Mouse (Mus musculus): Measurements from ENCODE around the gene 6430571L13Rik. TPM values are rescaled to one million over a fixed set of nuclear protein-coding genes. Genes with fewer than 3 reads are reported as not detected.
A peak's percentile ranks its signal among the peaks of the same experiment; 100 is the strongest.

The 6430571L13Rik gene
- polyA plus RNA-seq, 1 experiment = 1.2 TPM

DNA sequence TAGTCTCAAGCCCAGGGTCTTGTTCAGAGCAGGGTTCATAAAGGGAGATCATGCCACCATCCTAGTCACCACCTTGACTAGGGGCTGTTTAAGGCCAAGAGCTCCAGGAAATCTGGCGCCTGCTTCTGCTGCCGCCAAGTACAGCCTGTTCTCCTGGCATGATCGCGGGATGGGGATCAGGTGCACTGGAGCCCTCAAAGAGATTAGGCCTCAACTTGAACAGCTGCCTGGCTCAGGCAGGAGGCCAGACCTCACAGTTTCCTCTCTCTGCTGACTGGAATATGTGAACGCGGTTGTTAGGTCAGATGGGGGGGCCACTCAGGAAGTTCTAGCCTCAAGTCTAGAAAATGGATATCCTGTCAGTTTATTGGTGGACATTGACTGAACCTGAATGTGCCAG, 16.8 kb upstream of the 6430571L13Rik start:
- DNase-seq = peak; percentile 20
- H3K27ac ChIP-seq (ENCODE audit: control insufficient read depth, insufficient read depth, low read length) = no peak overlapping the region
- no peaks in the 10 kb centered on the region for H3K27me3 ChIP-seq (ENCODE audit: control insufficient read depth, insufficient read depth, low read length)
- H3K36me3 ChIP-seq (ENCODE audit: control insufficient read depth, insufficient read depth, low read length) = no peaks in the 10 kb centered on the region
- H3K4me3 ChIP-seq (ENCODE audit: control insufficient read depth, insufficient read depth, low read length) = no peak overlapping the region
- 4% methylated on average over 6 of the region's 6 CpGs for WGBS
- peaks cover 19% of the 10 kb centered on the region for H3K4me1 ChIP-seq (replicated peaks; ENCODE audit: control insufficient read depth, insufficient read depth, low read length)
- no peak for TF ChIP-seq CTCF (IDR thresholded peaks at IDR 0.05; ENCODE audit: borderline replicate concordance, control insufficient read depth, extremely low read depth, insufficient read depth, low read length, poor library complexity)
- TF ChIP-seq POLR2A (IDR thresholded peaks at IDR 0.05; ENCODE audit: control insufficient read depth, extremely low read depth, insufficient read depth, low read length, poor library complexity) = no peak

DNA sequence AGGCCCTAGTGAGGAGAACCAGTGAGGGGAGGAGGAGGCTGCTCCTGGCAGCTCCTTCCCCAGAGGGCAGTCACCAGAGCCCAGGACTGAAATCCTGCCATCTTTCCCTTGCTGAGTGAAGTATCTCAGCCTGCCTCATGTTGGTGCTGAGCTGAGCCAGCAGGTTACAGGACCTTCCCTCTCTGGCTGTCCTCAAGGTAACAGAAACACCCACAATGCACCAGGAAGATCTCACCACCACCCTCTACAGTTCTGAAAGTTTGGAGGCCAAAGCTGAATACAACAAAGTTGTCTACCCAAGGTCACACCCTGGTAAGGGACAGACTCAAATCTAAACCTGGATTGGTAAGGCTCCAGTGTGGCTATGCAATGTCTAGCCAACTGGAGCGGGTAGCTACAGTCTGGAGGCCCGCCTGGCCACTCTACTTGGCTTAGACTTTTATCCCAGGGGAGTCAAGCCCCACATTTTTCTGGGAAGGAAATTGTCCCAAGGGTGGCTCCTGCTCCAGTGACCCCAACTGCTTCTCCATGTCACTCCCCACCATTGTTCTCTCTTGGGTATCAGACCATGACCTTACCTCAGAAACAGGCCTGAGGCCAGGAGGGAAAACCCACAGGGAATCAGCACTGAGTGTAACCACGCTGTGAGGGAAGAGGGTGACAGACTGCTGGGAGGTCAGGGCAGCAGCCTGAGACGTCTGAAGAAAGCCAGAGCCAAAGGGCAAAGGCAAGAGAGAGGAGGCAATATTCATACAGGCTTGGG, 15.4 kb upstream of the 6430571L13Rik start:
- no peak for DNase-seq
- H3K36me3 ChIP-seq (ENCODE audit: control insufficient read depth, insufficient read depth, low read length) = no peaks in the 10 kb centered on the region

DNA sequence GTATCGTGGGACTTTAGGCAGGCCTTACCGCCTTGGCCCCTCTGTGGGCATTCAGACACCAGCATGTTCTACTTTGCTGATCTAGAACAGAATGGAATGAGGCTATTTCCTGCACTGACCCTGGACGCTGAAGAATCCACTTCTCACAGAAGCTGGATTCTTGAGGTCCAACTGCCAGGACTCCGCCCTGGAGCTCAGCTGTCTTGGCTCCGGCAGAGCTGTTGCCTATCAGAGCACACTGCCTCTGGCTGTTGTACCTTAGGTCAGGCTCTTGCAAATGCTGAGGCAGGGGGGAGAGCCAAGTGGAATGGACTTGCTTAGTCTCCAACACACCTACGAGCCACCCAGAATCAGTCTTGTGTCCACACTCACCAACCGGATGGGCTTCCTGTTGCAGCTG, 14.5 kb upstream of the 6430571L13Rik start:
- no peak overlapping the region for H3K27ac ChIP-seq (ENCODE audit: control insufficient read depth, insufficient read depth, low read length)
- H3K36me3 ChIP-seq (ENCODE audit: control insufficient read depth, insufficient read depth, low read length) = no peaks in the 10 kb centered on the region
- no peak overlapping the region for H3K4me3 ChIP-seq (ENCODE audit: control insufficient read depth, insufficient read depth, low read length)
- H3K4me1 ChIP-seq (replicated peaks; ENCODE audit: control insufficient read depth, insufficient read depth, low read length) = peaks cover 19% of the 10 kb centered on the region
- WGBS = 87% methylated on average over 7 of the region's 7 CpGs
- TF ChIP-seq CTCF (IDR thresholded peaks at IDR 0.05; ENCODE audit: borderline replicate concordance, control insufficient read depth, extremely low read depth, insufficient read depth, low read length, poor library complexity) (no peak), POLR2A (IDR thresholded peaks at IDR 0.05; ENCODE audit: control insufficient read depth, extremely low read depth, insufficient read depth, low read length, poor library complexity) (no peak)
- DNase-seq = no peak
- no peaks in the 10 kb centered on the region for H3K27me3 ChIP-seq (ENCODE audit: control insufficient read depth, insufficient read depth, low read length)

More for the DNA sequence above, 15.4 kb upstream of the 6430571L13Rik start:
- Histone ChIP-seq H3K27me3 (ENCODE audit: control insufficient read depth, insufficient read depth, low read length) (no peaks in the 10 kb centered on the region), H3K27ac (ENCODE audit: control insufficient read depth, insufficient read depth, low read length) (no peak overlapping the region), H3K4me3 (ENCODE audit: control insufficient read depth, insufficient read depth, low read length) (no peak overlapping the region), H3K4me1 (replicated peaks; ENCODE audit: control insufficient read depth, insufficient read depth, low read length) (peaks cover 19% of the 10 kb centered on the region)
- TF ChIP-seq CTCF (IDR thresholded peaks at IDR 0.05; ENCODE audit: borderline replicate concordance, control insufficient read depth, extremely low read depth, insufficient read depth, low read length, poor library complexity) = no peak
- TF ChIP-seq POLR2A (IDR thresholded peaks at IDR 0.05; ENCODE audit: control insufficient read depth, extremely low read depth, insufficient read depth, low read length, poor library complexity) = no peak
- WGBS = 75% methylated on average over 4 of the region's 4 CpGs

DNA sequence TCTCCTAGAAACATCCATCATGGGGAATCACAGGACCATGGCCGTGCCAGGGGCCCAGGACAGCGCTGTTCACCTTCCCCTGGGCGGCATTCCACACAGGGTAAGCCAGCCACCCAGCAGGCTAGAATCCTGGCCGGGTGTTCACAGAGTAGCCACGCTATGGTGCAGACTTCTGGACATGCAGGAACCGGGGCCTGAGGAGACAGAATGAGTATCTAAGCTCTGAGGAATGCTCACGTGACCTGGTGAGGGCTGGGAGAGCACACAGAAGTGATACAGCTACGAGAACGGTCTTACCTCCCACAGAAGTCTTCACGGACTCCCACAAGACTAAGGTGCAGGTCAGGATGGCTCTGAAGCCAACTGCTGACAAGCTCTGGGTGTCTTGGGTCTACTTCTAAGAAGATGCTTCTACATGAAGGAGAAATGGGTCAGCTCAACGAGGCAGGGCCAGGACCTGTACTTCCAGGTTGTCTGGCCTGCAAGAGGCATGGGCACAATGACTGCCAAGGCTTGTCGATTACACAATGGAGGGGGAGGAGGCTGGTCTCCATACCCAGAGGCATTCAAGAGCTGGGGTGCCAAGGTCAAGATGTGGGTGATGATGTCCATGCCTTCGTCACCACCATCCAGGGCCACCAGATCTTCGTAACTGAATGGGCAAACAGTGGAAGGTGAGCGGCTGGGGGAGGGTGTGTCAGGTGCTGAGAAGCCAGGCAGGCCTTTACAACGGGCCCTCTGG, 12.4 kb upstream of the 6430571L13Rik start:
- peaks cover 23% of the 10 kb centered on the region for H3K4me1 ChIP-seq (replicated peaks; ENCODE audit: control insufficient read depth, insufficient read depth, low read length)
- no peak for DNase-seq
- TF ChIP-seq POLR2A (IDR thresholded peaks at IDR 0.05; ENCODE audit: control insufficient read depth, extremely low read depth, insufficient read depth, low read length, poor library complexity) = no peak
- no peak for TF ChIP-seq CTCF (IDR thresholded peaks at IDR 0.05; ENCODE audit: borderline replicate concordance, control insufficient read depth, extremely low read depth, insufficient read depth, low read length, poor library complexity)
- H3K27ac ChIP-seq (ENCODE audit: control insufficient read depth, insufficient read depth, low read length) = no peak overlapping the region
- H3K36me3 ChIP-seq (ENCODE audit: control insufficient read depth, insufficient read depth, low read length) = no peaks in the 10 kb centered on the region
- H3K27me3 ChIP-seq (ENCODE audit: control insufficient read depth, insufficient read depth, low read length) = no peaks in the 10 kb centered on the region
- WGBS = 94% methylated on average over 16 of the region's 16 CpGs
- no peak overlapping the region for H3K4me3 ChIP-seq (ENCODE audit: control insufficient read depth, insufficient read depth, low read length)

DNA sequence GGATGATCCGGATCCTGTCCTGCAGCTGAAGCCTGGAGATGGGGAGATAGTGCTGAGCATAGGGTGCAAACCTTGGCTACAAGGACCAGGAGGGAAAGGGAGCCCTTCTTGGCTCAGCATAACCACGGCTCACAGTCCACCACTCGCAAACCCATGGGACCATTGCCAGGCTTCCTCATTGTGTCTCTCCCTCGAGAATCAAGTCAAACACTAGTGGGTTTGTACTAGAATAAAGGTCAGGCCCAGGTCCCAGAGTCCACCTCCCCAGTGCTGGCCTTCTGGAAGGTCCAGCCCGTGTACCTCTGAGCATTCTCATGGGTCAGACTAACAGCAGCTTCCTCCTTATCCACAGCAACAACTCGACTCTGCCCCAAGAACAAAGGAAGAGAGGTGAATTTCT, 9.6 kb upstream of the 6430571L13Rik start:
- WGBS = 78% methylated on average over 6 of the region's 6 CpGs
- Histone ChIP-seq H3K36me3 (ENCODE audit: control insufficient read depth, insufficient read depth, low read length) (no peaks in the 10 kb centered on the region), H3K4me3 (ENCODE audit: control insufficient read depth, insufficient read depth, low read length) (no peak overlapping the region), H3K27me3 (ENCODE audit: control insufficient read depth, insufficient read depth, low read length) (no peaks in the 10 kb centered on the region), H3K27ac (ENCODE audit: control insufficient read depth, insufficient read depth, low read length) (no peak overlapping the region), H3K4me1 (replicated peaks; ENCODE audit: control insufficient read depth, insufficient read depth, low read length) (peaks cover 28% of the 10 kb centered on the region)
- no peak for DNase-seq
- no peak for TF ChIP-seq CTCF (IDR thresholded peaks at IDR 0.05; ENCODE audit: borderline replicate concordance, control insufficient read depth, extremely low read depth, insufficient read depth, low read length, poor library complexity)
- no peak for TF ChIP-seq POLR2A (IDR thresholded peaks at IDR 0.05; ENCODE audit: control insufficient read depth, extremely low read depth, insufficient read depth, low read length, poor library complexity)

DNA sequence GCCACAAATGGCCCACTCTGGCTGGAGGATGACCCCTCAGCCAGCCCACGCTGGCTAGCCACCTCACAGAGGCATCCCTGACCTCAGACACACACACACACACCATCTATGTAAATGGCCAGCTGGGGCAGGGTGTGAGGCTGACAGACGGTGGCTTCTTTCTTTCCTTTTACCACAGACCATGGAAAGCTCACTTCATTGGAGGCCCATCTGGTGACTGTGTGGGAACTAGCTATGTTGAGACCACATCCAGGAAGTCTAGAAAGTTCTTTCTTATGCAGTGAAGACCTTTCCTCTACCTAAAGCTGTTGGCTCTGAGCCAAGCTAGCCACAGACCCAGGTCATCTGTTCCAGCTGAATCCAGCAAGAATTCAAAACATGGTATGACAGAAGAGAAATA, 6.7 kb upstream of the 6430571L13Rik start:
- H3K36me3 ChIP-seq (ENCODE audit: control insufficient read depth, insufficient read depth, low read length) = no peaks in the 10 kb centered on the region
- H3K27ac ChIP-seq (ENCODE audit: control insufficient read depth, insufficient read depth, low read length) = peak overlapping the region; percentile 31; the same call in 1 of the 2 replicates
- H3K4me1 ChIP-seq (replicated peaks; ENCODE audit: control insufficient read depth, insufficient read depth, low read length) = peaks cover 32% of the 10 kb centered on the region
- TF ChIP-seq CTCF (IDR thresholded peaks at IDR 0.05; ENCODE audit: borderline replicate concordance, control insufficient read depth, extremely low read depth, insufficient read depth, low read length, poor library complexity) (no peak), POLR2A (IDR thresholded peaks at IDR 0.05; ENCODE audit: control insufficient read depth, extremely low read depth, insufficient read depth, low read length, poor library complexity) (no peak)
- no peak for DNase-seq
- no peaks in the 10 kb centered on the region for H3K27me3 ChIP-seq (ENCODE audit: control insufficient read depth, insufficient read depth, low read length)
- WGBS = 16% methylated on average over 2 of the region's 2 CpGs
- H3K4me3 ChIP-seq (ENCODE audit: control insufficient read depth, insufficient read depth, low read length) = no peak overlapping the region
